Mouse (Mus musculus) lung, postnatal 4 days (tissue): ENCODE results near the gene Slc6a6.

ENCODE experiments used
- DNase-seq, 2 experiments: peaks; one replicate each; pipeline ENCODE4 v3.0.0; 2021

Gene Slc6a6

DNA sequence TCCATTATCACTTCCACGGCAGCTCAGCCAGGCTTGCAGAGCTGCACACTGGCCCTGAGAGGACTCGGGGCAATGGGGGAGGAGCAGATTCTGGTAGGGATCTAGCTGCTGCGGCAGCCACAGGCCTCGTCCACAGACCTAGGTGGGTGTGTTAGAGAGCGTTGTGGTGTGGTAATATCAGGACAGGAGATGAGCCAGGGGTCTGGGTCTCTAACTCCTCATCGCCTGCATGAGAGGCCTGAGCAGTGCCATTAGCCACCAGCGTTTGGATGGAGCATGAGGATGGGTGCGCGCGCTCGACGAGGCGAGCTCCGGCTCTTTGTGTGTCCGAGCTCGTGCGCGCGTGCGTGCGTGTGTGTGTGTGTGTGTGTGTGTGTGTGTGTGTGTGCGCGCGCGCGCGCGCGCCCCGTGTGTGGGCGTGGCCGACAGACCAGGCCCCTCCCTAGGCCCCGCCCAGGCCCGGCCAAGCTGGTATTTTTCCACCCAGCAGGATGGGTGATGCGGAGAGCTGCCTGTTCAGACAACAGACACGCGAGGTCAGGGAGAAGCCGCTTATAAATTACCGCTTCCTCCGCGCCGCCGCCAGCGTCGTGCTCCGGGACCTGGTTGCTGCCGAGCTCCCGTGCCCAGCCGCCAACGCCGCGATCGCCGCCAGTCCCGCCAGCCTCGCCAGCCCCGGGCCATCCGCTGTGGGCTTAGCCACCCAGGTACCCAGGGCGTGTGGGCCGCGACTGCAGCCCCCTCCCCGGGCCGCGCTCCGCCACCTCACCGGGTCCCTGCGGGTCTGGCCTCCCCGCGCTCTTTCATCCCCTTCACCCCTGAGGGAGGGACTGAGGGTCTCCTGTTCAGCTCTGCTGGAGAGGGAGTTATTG, at the start of gene Slc6a6:
Gene Slc6a6 (plus strand): TSS at position 452 of the 872 bp plus-strand sequence.
- peak; percentile 94 for DNase-seq

DNA sequence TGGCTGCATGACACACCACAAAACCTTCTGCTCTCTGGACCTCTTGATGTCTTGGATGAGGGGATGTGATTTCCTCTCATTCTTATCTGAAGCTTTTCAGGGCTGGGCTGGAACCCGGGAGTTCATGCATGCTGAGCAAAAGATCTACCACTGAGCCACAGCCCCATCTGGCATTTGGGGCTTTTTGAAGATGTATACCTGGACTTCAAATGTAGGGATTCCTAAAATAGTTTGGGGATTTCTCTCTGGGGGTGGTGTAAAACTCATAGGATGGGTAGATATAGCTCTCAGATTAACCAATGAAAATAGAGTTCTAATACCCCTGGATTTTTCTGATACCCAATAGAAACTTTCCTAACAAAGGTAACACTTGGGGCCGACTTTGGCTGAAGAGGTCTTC, 49.4 kb upstream of the Slc6a6 start:
- DNase-seq: no peak

DNA sequence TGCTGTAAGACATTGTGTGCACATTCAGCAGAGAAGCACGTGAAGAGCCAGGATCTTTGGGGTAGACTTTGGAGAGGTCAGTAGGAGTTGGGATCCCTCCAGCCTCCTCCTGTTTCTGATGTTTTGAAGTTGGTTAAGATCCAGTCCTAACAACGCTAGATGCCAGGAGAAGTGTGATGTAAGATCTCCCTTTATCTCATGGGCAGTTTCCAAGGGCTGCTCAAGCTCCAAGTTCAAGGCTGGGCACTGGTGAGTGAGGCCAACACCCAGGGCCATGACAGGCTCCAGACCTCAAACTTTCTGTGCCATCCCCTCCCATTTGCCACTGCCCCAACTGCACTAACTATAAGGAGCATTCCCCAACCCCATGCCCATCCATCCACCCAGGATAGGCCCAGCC, 49.0 kb upstream of the Slc6a6 start:
- no peak for DNase-seq

DNA sequence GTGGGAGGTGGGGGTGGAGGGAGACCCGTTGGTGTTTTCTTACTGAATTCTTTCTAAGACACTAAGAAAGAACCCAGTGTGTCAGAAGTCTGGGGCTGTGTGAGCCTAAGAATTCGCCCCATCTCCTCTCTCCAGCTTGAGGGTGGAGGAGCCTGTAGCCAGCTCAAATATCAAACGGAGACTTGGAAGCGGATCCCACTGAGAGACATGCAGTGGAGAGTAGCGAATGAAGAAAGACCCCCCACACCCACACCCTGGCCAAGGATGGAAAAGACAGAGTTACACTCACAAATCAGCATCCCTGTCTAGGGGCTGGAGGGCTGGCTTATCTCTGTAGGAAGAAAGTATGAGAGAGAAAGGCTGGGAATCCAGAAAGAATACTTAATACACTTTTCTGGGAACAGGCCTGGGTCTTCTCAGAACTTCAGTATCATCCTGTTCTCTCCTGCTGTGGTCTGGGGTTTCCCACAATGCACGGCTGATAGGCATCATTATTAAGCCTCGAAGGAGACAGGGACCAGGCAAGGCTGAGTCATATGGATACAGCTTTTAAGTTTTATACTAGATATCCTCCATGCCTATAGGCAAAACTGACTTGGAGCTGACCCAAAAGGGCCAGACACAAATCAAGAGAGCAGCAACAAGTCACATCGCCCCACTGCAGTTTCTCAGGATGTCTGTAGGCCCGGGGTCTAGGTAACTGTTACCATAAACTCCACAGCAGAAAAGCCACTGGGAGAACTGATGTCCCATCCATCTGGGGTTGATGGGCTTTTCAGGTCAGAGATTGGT, 45.5 kb upstream of the Slc6a6 start:
- no peak for DNase-seq

DNA sequence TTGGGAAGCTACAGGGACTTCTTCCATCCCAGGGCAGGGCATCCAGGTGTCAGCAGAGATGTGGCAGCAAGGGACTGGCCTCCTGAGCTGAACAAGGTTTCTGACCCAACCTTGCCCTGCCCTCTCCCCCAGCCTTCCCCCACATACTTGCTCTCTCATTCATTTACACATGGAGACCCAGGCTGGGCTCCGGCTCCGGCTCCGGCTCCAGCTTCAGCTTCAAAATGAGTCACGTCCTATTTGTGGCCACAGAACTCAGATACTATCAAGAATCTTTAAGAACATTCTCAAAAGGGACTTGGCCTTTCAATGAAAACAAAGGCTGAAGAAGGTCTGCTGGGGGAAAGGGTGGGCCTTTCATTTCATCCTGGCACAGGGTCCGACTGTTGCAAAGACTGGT, 40.8 kb upstream of the Slc6a6 start:
- no peak for DNase-seq

DNA sequence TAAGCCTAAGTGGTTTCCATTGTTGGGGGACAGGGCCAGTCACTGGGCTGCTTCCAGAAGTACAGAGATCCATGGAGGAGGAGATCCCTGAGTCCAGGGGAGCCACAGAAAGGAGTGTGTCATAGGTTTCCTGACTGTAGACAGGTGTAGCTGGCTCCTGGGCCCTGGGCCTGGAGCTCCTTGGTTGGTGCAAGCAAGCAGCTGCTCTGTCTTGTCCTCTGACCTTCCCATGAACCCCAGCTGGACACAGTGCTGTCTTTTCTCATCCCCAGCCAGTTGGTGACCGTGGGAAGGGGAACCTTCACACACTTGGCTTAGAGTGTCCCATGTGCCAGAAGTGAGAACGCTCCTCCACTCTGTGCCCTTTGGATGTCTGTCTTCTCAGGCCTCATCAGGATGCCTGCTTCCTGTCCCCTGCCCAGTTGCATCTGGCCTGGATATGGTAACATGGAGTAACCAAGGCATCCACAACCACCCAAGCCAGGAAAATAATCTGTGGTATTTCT, 40.4 kb upstream of the Slc6a6 start:
- DNase-seq: no peak

DNA sequence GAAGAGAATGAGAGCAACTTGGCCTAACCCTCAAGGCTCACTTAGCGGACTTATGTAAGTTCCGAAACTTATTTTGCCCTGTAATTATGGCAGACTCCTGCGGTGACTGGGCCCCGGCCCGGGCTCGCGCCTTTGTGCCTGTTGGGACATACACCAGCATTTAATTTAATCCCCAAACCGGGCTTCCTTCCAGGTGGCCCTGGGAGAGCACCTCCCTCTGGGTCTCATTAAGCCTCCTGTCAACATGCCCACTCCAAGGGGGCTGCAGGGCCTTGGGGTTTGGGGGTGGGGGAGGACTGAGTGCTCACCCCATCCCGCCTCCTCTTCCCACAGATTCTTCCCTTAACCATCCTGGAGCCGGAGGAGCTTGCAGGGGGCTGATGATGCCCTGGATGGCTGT, 37.8 kb upstream of the Slc6a6 start:
- DNase-seq: no peak

DNA sequence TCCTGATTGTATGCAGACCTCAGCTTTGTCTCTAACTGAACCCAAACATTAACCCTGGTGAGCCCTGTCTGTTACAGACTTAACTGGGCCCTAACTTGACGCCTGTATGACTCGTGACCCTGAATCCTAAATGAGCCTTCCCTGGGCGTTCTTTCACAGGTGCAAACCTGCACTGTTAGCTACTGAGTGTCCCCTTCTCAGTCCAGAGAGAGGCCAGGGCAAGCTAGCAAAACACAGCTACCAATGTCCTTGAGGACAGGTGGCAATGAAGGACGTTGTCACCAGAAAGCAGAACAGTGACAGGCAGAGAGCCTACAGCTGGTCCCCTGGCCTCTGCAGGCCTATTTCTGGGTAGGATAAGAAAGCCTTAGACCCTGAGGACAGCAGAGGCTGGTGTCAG, 37.0 kb upstream of the Slc6a6 start:
- DNase-seq: no peak

DNA sequence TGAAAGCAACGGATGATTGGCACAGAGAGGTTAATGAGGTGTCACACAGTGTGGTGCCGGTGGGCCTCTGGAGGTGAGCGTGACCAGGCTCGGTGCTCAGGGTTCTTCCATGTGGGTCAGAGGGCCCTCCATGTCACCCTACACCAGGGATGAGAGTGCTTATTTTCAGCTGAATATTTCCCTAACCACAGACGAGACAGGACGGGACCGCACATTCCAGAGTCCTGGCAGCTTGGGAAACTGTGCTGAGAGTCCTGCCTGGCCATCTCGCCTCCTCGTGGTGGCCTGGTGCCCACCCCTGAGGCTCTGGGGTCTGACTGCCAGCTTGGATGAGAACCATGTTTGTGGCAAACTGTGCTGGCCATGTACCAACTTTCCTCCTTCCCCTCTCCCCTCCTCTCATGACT, 36.5 kb upstream of the Slc6a6 start:
- peak; percentile 10 to 44 for DNase-seq

DNA sequence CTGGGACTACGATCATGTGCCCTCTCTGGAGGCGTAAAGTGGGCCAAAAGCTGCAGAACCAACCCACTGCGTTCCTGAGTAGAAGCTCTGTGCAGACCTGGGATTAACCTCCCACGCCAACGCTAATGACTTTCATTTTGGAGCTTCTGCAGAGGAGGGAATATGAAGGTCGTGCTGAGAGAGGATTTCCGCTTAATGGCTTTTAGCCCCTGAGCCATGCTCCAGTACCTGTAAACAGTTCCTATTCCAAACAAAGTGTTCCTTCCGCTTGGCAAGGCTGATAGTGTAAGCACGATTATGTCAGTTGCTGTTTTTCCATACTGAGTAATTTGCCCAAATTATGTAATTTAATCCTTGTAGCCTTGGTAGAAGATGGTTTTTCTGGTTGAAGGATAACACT, 33.6 kb upstream of the Slc6a6 start:
- DNase-seq: peak in 1 of 2 experiments; percentile 13

DNA sequence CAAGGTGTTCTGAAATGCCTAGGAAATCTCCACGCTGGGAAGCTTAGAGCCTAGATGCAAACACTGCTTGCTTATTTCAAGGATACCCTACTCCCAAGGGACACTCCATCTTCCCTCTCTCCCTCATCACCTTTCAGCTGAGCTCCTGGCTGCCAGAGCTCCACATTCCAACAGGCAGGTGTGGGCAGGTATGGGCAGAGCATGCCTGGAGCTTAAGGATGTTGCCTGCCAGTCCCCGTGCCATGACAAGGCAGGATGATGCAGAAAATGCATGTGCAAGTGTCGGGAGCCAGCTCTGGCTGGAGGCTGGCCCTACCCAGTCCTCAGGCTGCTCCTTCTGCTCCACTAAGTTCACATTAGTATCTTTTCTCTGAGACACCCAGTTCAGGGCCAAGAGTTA, 31.6 kb upstream of the Slc6a6 start:
- DNase-seq: no peak

DNA sequence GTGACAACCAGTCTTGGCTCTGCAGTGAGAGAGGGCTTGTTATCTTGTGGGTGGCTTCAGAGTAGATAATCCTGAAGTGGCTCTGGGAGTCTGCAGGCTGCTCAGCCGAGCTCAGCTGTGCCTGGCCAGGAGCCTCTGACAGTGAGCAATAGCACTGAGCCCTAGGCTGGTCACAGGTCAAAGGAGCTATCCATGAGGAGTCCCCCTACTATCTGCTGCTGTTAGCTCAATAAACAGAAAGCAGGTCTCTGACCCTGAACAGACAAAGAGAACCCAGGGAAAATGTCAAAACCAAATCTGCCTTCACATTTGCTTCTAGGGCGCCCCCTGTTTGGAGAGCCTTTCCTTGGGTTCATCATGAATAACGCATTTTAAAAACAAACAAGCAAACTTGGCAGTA, 28.6 kb upstream of the Slc6a6 start:
- DNase-seq: no peak

DNA sequence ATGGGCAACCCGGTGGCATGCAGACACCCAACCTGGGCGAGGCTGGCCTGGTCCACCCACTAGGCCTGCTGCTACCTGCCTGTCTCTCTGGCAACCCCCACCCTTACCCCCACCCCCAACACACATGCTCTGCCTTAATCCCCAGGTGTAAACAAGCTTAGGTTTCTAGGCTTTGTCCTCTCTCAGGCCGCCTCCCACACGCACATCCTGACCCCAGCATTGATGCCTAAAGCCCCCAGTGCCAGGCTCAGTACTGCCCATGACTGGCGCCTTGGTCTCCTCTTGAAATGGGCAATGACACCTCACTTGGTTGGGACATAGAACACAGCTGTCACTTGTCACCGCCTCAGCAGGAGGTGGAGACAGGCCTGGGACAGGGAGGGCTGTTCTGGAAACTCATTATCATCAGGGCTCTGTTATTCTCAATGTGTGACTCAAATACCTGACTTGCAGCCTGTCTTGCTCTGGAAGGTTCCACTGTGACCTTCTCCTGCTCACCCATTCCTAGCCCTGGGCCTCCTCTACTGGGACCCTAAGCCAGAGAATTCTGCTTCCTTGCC, 27.9 kb upstream of the Slc6a6 start:
- DNase-seq: no peak

DNA sequence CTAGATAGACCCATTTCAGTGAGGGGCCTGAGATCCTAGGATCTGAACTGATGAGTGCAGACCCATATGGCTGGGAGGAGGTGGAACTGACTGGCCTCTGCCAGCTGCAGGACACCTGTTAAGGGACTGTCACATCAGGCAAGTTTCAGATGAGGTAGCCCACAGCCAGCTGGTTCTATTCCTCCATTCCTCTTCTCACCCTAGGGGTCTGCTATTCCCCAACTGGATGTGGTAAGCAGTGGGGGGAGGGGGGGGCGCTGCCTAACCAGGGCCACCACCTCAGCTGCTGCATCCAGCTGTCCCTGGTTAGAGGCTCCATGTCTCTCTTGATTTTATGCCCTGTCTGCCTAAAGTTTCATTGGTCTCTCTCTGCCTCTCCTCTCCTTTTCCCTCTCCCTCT, 25.6 kb upstream of the Slc6a6 start:
- DNase-seq: no peak

DNA sequence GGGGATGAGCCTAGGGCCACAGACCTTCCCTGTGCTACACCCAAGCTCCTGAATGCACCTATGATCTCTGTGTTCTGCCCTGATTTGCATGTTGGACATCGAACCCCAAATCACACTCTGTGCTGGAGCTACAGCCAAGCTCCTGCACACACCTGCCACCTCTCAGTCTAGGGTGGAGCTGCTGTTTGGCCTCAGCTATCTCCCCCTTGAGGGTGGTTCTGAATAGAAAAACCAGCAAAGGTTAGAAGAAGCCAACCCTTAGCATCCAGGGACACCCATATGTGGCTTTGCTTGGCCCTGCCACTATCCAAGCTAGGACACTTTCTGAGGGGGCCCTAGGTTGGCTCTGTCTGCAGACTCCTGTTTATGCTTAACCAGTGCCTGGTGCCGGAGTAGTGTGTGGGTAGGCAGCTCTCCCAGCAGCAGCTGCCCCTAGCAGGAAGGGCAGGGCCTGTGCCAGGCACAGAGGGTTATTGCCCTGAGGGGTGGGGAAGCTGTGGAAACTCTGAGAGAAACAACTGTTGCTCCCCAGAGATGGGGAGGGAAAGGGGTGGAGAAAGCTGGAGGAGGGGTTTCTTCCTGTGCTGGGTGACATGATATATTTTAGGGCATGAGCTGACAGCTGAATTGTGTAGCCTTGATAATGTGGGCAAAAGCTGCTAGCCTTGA, 23.9 kb upstream of the Slc6a6 start:
- peak; percentile 28 to 50 for DNase-seq

DNA sequence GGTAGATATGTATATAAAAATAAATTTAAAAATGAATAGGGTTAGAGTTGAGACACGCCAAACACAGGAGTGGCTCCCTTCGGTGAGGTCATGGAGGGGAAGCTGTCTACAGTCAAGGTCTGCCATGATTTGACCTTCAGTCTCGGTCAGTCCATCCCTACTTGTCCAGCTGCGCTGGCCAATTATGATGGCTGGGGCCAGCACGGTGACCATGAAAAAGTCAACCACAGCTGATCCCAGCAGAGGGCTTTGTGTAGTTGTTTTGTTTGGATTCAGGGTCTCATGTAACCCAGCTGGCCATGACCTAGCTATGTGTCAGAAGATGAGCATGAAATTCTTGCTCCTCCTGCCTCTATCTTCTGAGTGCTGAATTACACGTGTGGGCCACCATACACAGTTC, 21.6 kb upstream of the Slc6a6 start:
- DNase-seq: no peak

DNA sequence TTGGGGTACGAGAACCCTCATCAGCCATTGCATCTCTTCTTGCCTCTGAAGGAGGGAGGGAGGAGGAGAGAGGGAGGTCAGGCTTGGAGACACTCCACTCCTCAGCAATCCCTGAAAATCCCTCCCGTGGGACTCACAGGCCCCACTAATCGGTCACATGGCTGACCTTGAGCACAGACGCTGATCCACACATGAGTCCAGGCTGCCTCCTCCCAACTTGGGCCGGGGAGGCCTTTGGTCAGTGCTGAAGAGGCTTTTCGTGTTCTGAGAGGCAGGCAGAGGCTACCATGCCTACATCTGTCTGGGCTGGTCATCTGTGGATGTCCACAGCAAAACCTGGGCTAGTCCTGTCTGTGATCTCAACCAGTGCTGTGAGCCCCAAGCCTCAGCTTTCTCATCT, 20.2 kb upstream of the Slc6a6 start:
- DNase-seq: no peak

DNA sequence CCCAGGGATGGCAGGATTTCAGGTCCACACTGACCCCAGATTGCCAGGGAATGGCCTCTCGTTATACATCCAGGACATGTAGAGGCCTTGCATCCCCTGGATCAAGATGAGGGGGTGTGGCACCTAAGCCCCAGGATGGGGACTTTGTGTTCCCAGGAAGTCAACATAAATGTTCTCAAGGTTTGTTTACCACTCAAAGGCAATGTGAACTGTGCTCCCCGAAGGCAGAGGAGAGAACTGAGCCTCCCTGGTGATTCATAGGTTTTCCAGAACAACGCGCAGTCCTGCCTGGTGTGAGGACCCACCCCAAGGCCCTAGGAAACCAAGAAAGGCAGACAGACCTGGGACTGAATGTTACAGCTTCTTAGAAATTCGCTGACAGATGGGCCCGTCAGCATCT, 18.6 kb upstream of the Slc6a6 start:
- no peak for DNase-seq

DNA sequence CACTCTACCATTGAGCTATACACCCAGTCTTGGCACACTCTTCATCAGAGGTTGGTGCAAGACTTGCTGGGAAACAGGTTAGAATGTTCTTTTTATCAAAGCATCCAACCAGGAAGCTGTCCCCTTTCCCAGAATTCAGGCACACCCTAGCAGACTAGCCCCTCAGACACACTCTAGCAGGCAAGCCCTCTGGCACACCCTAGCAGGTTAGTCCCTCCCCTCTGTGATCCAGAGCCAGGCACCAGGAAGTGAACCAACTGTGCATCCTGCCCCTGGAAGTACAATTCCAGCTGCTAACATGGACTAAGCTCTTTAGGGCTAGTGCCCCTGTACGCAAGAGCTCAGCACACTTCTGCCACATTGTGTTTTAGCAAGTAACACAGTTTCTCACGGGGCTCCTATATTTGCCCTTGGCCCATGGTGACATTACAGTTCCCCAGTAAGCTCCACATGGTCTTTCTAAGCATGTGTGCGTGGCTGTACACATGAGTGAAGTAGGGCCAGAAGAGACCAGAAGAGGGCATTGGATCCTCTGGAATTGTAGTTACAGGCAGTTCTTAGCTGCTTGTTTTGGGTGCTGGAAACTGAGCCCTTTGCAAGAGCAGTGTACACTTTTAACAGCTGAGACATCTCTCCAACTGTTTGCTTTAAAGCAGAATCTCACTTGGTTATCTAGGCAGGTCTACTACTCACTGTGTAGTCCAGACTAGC, 17.7 kb upstream of the Slc6a6 start:
- DNase-seq: no peak

DNA sequence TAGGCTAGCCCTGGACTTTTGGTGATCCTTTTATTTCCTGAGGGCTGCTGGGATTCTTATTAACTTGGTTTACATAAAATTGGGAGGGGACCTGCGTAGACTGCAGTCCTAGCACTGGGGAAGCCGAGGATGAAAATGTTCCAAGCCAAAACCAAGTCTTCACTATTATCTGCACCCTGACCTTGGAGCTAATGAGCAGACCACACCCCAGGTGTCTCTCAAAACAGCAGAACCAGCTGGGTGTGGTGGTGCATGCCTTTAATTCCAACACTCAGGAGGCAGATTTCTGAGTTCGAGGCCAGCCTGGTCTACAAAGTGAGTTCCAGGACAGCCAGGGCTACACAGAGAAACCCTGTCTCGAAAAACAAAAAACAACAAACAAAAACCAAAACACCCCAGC, 16.7 kb upstream of the Slc6a6 start:
- DNase-seq: no peak

DNA sequence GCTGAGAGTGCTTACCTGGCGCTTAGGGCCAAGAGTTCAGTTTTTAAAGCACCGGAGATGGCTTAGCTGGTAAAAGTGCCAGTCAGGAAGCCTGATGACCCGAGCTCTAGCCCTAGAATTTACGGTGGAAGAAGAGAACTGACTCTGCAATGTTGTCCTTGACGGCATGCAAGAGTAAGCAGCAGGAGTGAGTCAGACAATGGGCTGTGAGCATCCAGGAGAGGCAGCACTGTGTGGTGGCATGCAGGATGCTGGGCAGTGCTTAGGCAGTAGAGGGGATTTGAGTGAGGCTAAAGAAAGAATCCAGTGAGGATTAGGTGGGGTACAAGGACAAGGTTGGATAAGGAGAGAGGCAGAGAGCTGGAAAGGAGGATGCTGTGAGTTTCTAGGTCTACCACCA, 15.6 kb upstream of the Slc6a6 start:
- DNase-seq: no peak

DNA sequence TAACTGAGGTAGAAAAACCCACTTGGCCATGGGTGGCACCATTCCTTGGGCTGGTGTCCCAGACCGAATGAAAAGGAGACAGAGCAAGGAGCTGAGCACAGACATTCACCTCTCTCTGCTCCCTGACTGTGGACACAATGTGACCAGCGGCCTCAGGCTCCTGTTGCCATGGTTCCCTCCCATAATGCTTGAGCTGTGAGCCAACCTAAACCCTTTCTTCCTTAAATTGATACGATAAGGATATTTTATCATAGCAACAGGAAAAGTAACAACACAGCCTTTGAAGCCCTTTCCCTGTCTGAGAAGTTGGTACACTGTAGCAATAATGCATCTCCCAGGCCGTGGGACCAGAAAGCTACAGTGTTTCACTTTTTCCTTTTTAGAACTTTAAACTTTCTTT, 14.6 kb upstream of the Slc6a6 start:
- no peak for DNase-seq

DNA sequence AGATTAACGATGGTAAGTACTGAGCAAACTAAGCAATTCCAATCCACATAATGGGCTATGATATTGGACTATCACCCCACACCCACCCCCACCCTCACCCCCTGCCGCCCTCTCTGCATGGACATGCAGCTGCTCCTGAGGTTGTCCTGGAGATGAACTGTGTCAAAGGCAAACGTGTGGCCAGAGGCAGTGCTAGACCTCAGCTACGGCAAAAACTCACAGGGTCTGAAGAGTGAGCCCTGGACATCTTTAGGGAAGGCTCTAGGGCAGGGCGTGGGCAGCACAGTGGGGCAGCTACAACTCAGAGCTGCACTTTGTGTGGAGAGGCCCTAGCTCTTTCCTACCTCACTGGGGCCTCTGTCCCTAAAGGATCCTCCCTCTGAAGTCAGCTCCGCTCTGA, 13.6 kb upstream of the Slc6a6 start:
- no peak for DNase-seq
